In genomic region chr3:121724553-121724952, GRCm38 (mm10) we compare ENCODE assay signal across 9 mouse cellular contexts. TPM values are rescaled to one million over a fixed set of nuclear protein-coding genes. Genes with fewer than 3 reads are reported as not detected.
A peak's percentile ranks its signal among the peaks of the same experiment; 100 is the strongest.
DNase-seq lines count a peak whose midpoint lies in the region; ATAC-seq lines count a peak whose summit lies in the region.
"Had no signal": no experiment of that assay in that cellular context is flagged by ENCODE, and none has a peak within 500 bp of the region (broad histone marks: within the 10 kb centered on the region; RNA-seq: fewer than 3 reads in every experiment).

No protein-coding gene starts in this region.

- no peaks in the 10 kb centered on the region for H3K36me3 ChIP-seq in hindbrain, embryonic 10.5 days
- no peaks in the 10 kb centered on the region for H3K36me3 ChIP-seq in hindbrain, embryonic 11.5 days (ENCODE audit: control insufficient read depth, insufficient read depth, low read length)
- peaks cover 9% of the 10 kb centered on the region for H3K36me3 ChIP-seq in embryonic facial prominence, embryonic 10.5 days (replicated peaks)
- peaks cover 2% of the 10 kb centered on the region; the same call in 1 of the 2 replicates for H3K36me3 ChIP-seq in midbrain, embryonic 16.5 days (ENCODE audit: control insufficient read depth, insufficient read depth, low read length)

- H3K27me3 ChIP-seq in hindbrain, embryonic 10.5 days (ENCODE audit: insufficient read depth, poor library complexity, severe bottlenecking), result peaks cover 65% of the 10 kb centered on the region
- peaks cover 9% of the 10 kb centered on the region for H3K27me3 ChIP-seq in hindbrain, embryonic 11.5 days (ENCODE audit: control insufficient read depth, insufficient read depth, low read length)
- H3K27me3 ChIP-seq in embryonic facial prominence, embryonic 10.5 days (replicated peaks; ENCODE audit: low read depth, poor library complexity, severe bottlenecking), result peaks cover 50% of the 10 kb centered on the region
- 0 out of 2 replicates have a peak, but pooled peaks cover 2% of the 10 kb centered on the region for H3K27me3 ChIP-seq in midbrain, embryonic 16.5 days (ENCODE audit: control insufficient read depth, insufficient read depth, low read depth, low read length)

- no peaks in the 10 kb centered on the region for H3K9me3 ChIP-seq in hindbrain, embryonic 10.5 days
- H3K9me3 ChIP-seq in hindbrain, embryonic 11.5 days (ENCODE audit: control insufficient read depth, low read length), result no peaks in the 10 kb centered on the region
- H3K9me3 ChIP-seq in embryonic facial prominence, embryonic 10.5 days, result no peaks in the 10 kb centered on the region
- H3K9me3 ChIP-seq in midbrain, embryonic 16.5 days (replicated peaks; ENCODE audit: control insufficient read depth, low read length, poor library complexity, severe bottlenecking), result no peaks in the 10 kb centered on the region

- H3K4me3 ChIP-seq in hindbrain, embryonic 10.5 days, result peak overlapping the region; percentile 69; the same call in 1 of the 2 replicates
- H3K4me3 ChIP-seq in hindbrain, embryonic 11.5 days (ENCODE audit: low read depth, low read length), result no peak overlapping the region
- peak overlapping the region; percentile 66 for H3K4me3 ChIP-seq in embryonic facial prominence, embryonic 10.5 days
- H3K4me3 ChIP-seq in midbrain, embryonic 16.5 days (ENCODE audit: low read depth, low read length), result peak overlapping the region; percentile 76

- DNase-seq in hindbrain, embryonic 10.5 days (ENCODE audit: low spot score), result no peak
- DNase-seq in hindbrain, embryonic 11.5 days (ENCODE audit: low spot score), result no peak
- no peak for DNase-seq in embryonic facial prominence, embryonic 10.5 days (ENCODE audit: low spot score)
- DNase-seq in heart, postnatal 4 days, result peak; percentile 2
- DNase-seq in spleen, postnatal 10 days (ENCODE audit: low spot score in 2 of 2), result no peak
- DNase-seq in layer of hippocampus, postnatal 36 days, result no peak
- no peak for DNase-seq in cerebellum, adult 8-10 months

- H3K4me2 ChIP-seq in hindbrain, embryonic 11.5 days (replicated peaks; ENCODE audit: low read depth, low read length), result no peak overlapping the region; the same call in 1 of the 2 replicates
- H3K4me2 ChIP-seq in midbrain, embryonic 16.5 days (ENCODE audit: low read length), result peak overlapping the region; percentile 89

- no peak for ATAC-seq in hindbrain, embryonic 11.5 days (ENCODE audit: low FRiP score)
- ATAC-seq in midbrain, embryonic 16.5 days, result no peak

- H3K27ac ChIP-seq in hindbrain, embryonic 10.5 days, result no peak overlapping the region
- H3K27ac ChIP-seq in hindbrain, embryonic 11.5 days (ENCODE audit: low read depth, low read length), result no peak overlapping the region
- no peak overlapping the region for H3K27ac ChIP-seq in embryonic facial prominence, embryonic 10.5 days (replicated peaks)
- no peak overlapping the region for H3K27ac ChIP-seq in midbrain, embryonic 16.5 days (ENCODE audit: low read length)

- peaks cover 35% of the 10 kb centered on the region for H3K4me1 ChIP-seq in hindbrain, embryonic 10.5 days (replicated peaks)
- H3K4me1 ChIP-seq in hindbrain, embryonic 11.5 days (replicated peaks; ENCODE audit: control insufficient read depth, insufficient read depth, low read length), result peaks cover 3% of the 10 kb centered on the region; the same call in 1 of the 2 replicates
- peaks cover 29% of the 10 kb centered on the region for H3K4me1 ChIP-seq in embryonic facial prominence, embryonic 10.5 days
- H3K4me1 ChIP-seq in midbrain, embryonic 16.5 days (ENCODE audit: control insufficient read depth, insufficient read depth, low read length), result peaks cover 19% of the 10 kb centered on the region

- WGBS in hindbrain, embryonic 10.5 days, result 41% methylated on average over 12 of the region's 12 CpGs
- WGBS in hindbrain, embryonic 11.5 days, result 38% methylated on average over 12 of the region's 12 CpGs
- 37% methylated on average over 12 of the region's 12 CpGs for WGBS in embryonic facial prominence, embryonic 10.5 days
- 36% methylated on average over 12 of the region's 12 CpGs for WGBS in midbrain, embryonic 16.5 days

- H3K9ac ChIP-seq in hindbrain, embryonic 11.5 days (ENCODE audit: low read depth, low read length), result no peak overlapping the region
- peak overlapping the region; percentile 81; the same call in 1 of the 2 replicates for H3K9ac ChIP-seq in midbrain, embryonic 16.5 days (ENCODE audit: low read depth, low read length)

RNA-seq across cellular contexts. Expression of gene F3, which starts 1.2 kb away (rescaled TPM):
- 8.8 and 14.1 TPM in 2 replicates for polyA plus RNA-seq in hindbrain, embryonic 10.5 days (2016; fragmentation: Nextera tagmentation; extraction: Ambion mirVana)
- 11.7 and 13.6 TPM in 2 replicates for polyA plus RNA-seq in hindbrain, embryonic 11.5 days (2014; fragmentation: Nextera tagmentation; extraction: Ambion mirVana)
- polyA plus RNA-seq in embryonic facial prominence, embryonic 10.5 days (2016; fragmentation: Nextera tagmentation; extraction: Ambion mirVana), result 12.1 and 12.8 TPM in 2 replicates
- total RNA-seq in heart, postnatal 4 days (2021), result 10 to 100 TPM; 13.4 to 18.1 TPM
- 10.1 and 13.0 TPM in 2 replicates for polyA plus RNA-seq in midbrain, embryonic 16.5 days (2015; fragmentation: Nextera tagmentation; extraction: Ambion mirVana)
- total RNA-seq in layer of hippocampus, postnatal 36 days (2021), result 10 to 100 TPM; 56.4 to 60.6 TPM

RNA-seq across cellular contexts. Expression of gene 4930432M17Rik, which starts 54.0 kb away (rescaled TPM):
- polyA plus RNA-seq in hindbrain, embryonic 10.5 days (2016; fragmentation: Nextera tagmentation; extraction: Ambion mirVana), result not detected in 2 replicates
- polyA plus RNA-seq in hindbrain, embryonic 11.5 days (2014; fragmentation: Nextera tagmentation; extraction: Ambion mirVana), result not detected in 2 replicates
- polyA plus RNA-seq in embryonic facial prominence, embryonic 10.5 days (2016; fragmentation: Nextera tagmentation; extraction: Ambion mirVana), result not detected in 2 replicates
- not detected for total RNA-seq in heart, postnatal 4 days (2021)
- not detected in 2 replicates for polyA plus RNA-seq in midbrain, embryonic 16.5 days (2015; fragmentation: Nextera tagmentation; extraction: Ambion mirVana)
- total RNA-seq in layer of hippocampus, postnatal 36 days (2021), result not detected
- total RNA-seq: layer of hippocampus, postnatal 14 days had no signal
